Mouse (Mus musculus): ENCODE results near the gene Fam102a. TPM values are rescaled to one million over a fixed set of nuclear protein-coding genes. Genes with fewer than 3 reads are reported as not detected.

Gene Fam102a
- polyA plus RNA-seq, 1 experiment from 2014 or later = 7.3 TPM

DNA sequence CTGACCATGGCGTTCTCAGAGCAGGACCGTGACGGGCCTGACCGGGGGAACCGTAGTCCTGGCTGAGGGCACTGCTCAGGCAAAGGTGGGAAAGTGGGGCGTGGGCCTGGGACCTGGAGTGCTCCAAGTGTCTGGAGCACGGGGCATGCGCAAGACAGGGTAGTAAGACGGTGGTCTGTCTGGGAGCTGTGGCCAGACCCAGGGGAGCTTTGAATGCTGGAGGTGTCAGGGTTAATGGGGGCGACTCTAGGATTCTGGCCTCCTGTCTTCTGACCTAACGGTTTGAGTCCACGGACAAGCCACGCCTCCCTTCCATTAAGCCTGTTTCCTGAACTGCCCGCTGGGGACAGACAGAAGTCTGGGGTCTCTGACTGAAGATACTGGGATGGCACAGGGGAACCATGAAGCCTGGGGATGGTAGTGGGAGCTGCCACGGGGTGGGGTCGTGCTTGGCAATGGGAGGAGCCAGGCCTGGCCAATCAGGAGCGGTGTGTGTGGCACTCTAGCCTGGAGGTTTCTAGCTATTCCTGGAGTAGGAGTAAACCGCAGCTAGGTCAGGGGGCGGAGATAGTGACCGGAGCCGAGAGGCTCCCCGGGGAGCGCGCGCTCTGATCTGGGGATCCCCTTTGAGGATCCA lies 73.1 kb downstream of the Fam102a start:
- WGBS = 10% methylated on average over 25 of the region's 25 CpGs
- no peaks in the 10 kb centered on the region for H3K9me3 ChIP-seq
- peak; percentile 38 for ATAC-seq (replicated peaks)
- H3K36me3 ChIP-seq (replicated peaks) = no peaks in the 10 kb centered on the region
- no peak overlapping the region for H3K9ac ChIP-seq
- peaks cover 27% of the 10 kb centered on the region for H3K4me1 ChIP-seq
- no peak overlapping the region for H3K27ac ChIP-seq
- H3K27me3 ChIP-seq (replicated peaks) = no peaks in the 10 kb centered on the region
- H3K4me3 ChIP-seq = peak overlapping the region; percentile 71
- peak overlapping the region; percentile 90 for H3K4me2 ChIP-seq

DNA sequence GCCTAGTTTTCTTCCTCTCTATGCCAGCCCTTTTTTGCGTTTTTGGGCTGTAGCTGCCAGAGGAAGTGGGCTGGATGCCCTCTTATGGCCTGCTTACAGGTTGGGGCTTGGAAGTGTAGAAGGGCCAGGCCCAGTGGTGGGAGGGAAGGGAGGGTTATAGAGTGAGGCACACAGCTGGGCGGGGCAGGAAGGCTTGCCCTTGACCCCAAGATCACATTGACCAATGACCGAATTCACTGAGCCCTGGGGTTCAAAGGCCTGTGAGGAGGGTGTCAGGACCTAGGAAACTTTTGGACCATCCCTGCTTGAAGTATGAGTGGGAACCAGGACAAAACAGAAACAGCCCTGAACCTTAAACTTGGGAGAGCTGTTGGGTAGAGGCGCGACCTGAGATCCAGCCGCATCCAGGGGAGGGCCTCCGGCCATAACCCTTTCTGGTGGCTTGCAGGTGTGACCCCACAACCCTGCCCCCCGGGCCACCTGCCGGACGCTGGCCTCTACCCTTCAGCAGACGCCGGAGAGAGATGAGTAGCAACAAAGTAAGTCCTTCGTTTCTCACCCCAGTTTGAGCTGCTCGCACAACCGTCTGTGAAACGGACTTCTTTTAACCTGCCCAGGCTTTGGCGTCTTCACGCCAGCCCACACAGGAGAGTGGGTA lies 73.8 kb downstream of the Fam102a start:
- H3K4me2 ChIP-seq = peak overlapping the region; percentile 90
- no peak for ATAC-seq (replicated peaks)
- no peaks in the 10 kb centered on the region for H3K9me3 ChIP-seq
- H3K36me3 ChIP-seq (replicated peaks) = no peaks in the 10 kb centered on the region
- no peaks in the 10 kb centered on the region for H3K27me3 ChIP-seq (replicated peaks)
- H3K9ac ChIP-seq = no peak overlapping the region
- H3K4me3 ChIP-seq = peak overlapping the region; percentile 71; the same call in 1 of the 2 replicates
- H3K4me1 ChIP-seq = peaks cover 27% of the 10 kb centered on the region
- 47% methylated on average over 18 of the region's 18 CpGs for WGBS
- no peak overlapping the region for H3K27ac ChIP-seq

DNA sequence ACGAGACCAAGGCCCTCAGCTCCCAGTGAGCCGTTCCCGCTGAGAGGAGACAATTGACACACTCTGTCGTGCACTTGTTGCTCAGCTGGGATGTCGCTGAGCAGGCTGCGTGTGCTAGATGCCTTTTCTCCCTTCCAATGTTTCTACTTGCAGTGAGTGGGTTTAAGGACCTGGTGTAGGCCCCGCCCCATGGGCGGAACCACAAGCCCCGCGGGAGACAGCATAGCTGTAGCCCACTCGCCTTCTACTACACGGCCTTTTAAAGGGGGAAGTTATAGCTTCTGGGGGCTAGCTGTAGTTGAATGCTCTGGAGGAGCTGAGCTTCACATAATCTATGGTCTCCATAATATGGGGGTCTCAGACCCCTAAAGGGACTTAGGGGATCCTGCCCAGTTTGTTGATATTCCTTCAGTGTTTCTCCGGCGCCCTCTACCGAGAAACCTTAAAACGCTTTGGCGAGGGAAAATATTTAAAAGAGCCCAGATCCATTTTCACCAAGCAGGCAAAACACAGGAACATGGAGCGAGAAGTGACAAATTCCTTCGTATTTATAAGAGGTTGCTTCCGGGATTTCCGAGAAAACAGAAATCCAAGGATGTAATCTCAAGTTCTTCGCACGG lies 75.6 kb downstream of the Fam102a start:
- Histone ChIP-seq H3K4me2 (peak overlapping the region; percentile 44), H3K9ac (no peak overlapping the region), H3K4me1 (peaks cover 27% of the 10 kb centered on the region), H3K36me3 (replicated peaks) (0 out of 2 replicates have a peak, but pooled peaks cover 4% of the 10 kb centered on the region), H3K4me3 (peak overlapping the region; percentile 29), H3K27ac (no peak overlapping the region), H3K27me3 (replicated peaks) (no peaks in the 10 kb centered on the region), H3K9me3 (no peaks in the 10 kb centered on the region)
- ATAC-seq (replicated peaks) = no peak
- 17% methylated on average over 23 of the region's 23 CpGs for WGBS

DNA sequence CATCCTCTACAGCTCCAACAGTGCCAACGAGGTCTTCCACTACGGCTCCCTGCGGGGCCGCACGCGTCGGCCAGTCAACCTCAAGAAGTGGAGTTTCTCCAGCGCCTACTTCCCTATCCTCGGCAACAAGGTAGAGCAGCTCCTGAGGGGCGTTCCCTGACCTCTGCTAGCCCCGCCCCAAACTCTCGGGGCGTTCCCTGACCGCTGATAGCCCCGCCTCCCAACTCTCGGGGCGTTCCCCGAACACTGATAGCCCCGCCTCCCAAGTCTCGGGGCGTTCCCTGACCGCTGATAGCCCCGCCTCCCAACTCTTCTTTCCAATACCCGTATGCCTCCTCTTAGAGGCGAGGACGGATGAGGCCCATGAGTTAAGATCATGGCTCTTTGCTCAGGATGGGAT lies 77.1 kb downstream of the Fam102a start:
- H3K9me3 ChIP-seq = no peaks in the 10 kb centered on the region
- no peaks in the 10 kb centered on the region for H3K27me3 ChIP-seq (replicated peaks)
- H3K4me2 ChIP-seq = no peak overlapping the region
- H3K9ac ChIP-seq = no peak overlapping the region
- H3K4me3 ChIP-seq = no peak overlapping the region
- 0 out of 2 replicates have a peak, but pooled peaks cover 4% of the 10 kb centered on the region for H3K36me3 ChIP-seq (replicated peaks)
- WGBS = 69% methylated on average over 26 of the region's 26 CpGs
- ATAC-seq (replicated peaks) = no peak
- H3K4me1 ChIP-seq = peaks cover 20% of the 10 kb centered on the region
- H3K27ac ChIP-seq = no peak overlapping the region

DNA sequence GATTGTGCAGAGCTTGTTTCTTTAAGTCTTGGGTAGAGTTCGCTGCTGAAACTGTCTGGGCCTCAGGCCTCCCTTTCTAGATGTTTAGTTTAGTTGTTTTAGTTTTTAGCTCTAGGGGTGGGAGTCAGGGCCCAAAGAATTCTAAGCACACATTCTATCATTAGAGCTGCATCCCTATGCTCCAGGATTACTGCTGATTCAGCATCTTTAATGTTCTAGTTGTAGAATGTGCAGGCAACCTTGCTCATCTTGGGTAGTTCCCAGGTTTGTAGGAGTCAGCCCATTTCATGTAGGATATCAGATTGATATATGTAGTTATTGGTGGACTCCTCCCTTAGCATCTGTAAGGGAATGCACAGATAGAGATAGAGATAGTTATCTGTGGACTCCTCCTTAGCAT lies 82.0 kb downstream of the Fam102a start:
- no peak overlapping the region for H3K4me3 ChIP-seq
- no peaks in the 10 kb centered on the region for H3K27me3 ChIP-seq (replicated peaks)
- no peaks in the 10 kb centered on the region for H3K9me3 ChIP-seq
- H3K4me1 ChIP-seq = peaks cover 16% of the 10 kb centered on the region
- H3K9ac ChIP-seq = no peak overlapping the region
- 94% methylated on average over 1 of the region's 1 CpGs for WGBS
- ATAC-seq (replicated peaks) = no peak
- no peak overlapping the region for H3K27ac ChIP-seq
- 0 out of 2 replicates have a peak, but pooled peaks cover 4% of the 10 kb centered on the region for H3K36me3 ChIP-seq (replicated peaks)
- H3K4me2 ChIP-seq = no peak overlapping the region

DNA sequence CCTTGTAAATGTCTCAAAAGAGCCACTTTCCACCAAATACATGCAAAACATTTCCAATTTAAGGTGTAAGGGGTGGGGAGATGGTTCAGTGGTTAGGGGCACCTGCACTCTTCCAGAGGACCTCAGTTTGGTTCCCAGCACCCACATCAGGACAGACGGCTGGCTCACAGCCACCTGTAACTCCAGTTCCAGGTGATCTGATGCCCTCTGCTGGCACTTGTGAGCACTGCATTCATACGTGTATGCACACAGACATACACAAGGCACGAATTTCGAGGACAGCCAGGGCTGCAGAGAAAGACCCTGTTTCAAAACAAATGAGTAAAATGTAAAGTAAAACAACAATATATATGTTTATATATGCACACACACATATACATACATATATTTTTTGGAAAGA lies 82.5 kb downstream of the Fam102a start:
- no peak overlapping the region for H3K4me2 ChIP-seq
- ATAC-seq (replicated peaks) = no peak
- H3K36me3 ChIP-seq (replicated peaks) = 0 out of 2 replicates have a peak, but pooled peaks cover 4% of the 10 kb centered on the region
- H3K4me3 ChIP-seq = no peak overlapping the region
- no peak overlapping the region for H3K27ac ChIP-seq
- no peak overlapping the region for H3K9ac ChIP-seq
- no peaks in the 10 kb centered on the region for H3K27me3 ChIP-seq (replicated peaks)
- H3K9me3 ChIP-seq = no peaks in the 10 kb centered on the region
- 95% methylated on average over 4 of the region's 4 CpGs for WGBS
- peaks cover 16% of the 10 kb centered on the region for H3K4me1 ChIP-seq

DNA sequence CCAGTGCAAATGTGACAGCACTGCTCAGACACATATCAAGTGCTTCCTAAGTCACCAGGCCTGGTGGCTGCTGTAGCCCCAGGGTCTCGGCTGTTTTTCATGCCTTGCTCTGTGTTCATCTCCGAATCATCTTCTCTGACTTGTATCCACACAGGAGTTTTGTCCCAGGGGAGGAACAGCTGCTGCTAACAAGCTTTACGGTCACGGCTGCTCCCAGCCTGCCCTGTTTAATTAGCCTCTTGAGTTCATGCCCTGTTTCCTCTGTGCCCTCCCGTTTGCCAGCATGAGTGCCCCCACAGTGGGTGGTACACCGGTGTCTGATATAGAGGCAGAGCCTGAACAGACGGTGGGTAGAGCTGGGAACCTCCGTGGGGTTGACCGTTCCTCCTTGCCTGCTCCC lies 82.9 kb downstream of the Fam102a start:
- no peak for ATAC-seq (replicated peaks)
- Histone ChIP-seq H3K9ac (no peak overlapping the region), H3K4me3 (no peak overlapping the region), H3K9me3 (no peaks in the 10 kb centered on the region), H3K4me2 (no peak overlapping the region), H3K4me1 (peaks cover 16% of the 10 kb centered on the region), H3K27me3 (replicated peaks) (no peaks in the 10 kb centered on the region), H3K27ac (no peak overlapping the region), H3K36me3 (replicated peaks) (0 out of 2 replicates have a peak, but pooled peaks cover 4% of the 10 kb centered on the region)
- WGBS = 44% methylated on average over 9 of the region's 9 CpGs

Other genes with a start within 250 kb of the Fam102a start
- gene Golga2, start 247.9 kb upstream of the Fam102a start, polyA plus RNA-seq (2015; fragmentation: Nextera tagmentation; extraction: Ambion mirVana) = 34.1 and 35.6 TPM in 2 replicates
- 404 TPM in 2 replicates for gene Swi5, start 247.3 kb upstream of the Fam102a start, polyA plus RNA-seq (2015; fragmentation: Nextera tagmentation; extraction: Ambion mirVana)
- gene Ciz1, start 183.0 kb upstream of the Fam102a start, polyA plus RNA-seq (2015; fragmentation: Nextera tagmentation; extraction: Ambion mirVana) = 62.5 and 64.4 TPM in 2 replicates
- gene Dnm1, start 182.0 kb upstream of the Fam102a start, polyA plus RNA-seq (2015; fragmentation: Nextera tagmentation; extraction: Ambion mirVana) = 78.4 and 79.0 TPM in 2 replicates
- 116 and 117 TPM in 2 replicates for gene 1110008P14Rik, start 153.4 kb upstream of the Fam102a start, polyA plus RNA-seq (2015; fragmentation: Nextera tagmentation; extraction: Ambion mirVana)
- gene Lcn2, start 147.1 kb upstream of the Fam102a start, polyA plus RNA-seq (2015; fragmentation: Nextera tagmentation; extraction: Ambion mirVana) = 0.44 and 0.83 TPM in 2 replicates
- gene Ptges2, start 139.4 kb upstream of the Fam102a start, polyA plus RNA-seq (2015; fragmentation: Nextera tagmentation; extraction: Ambion mirVana) = 51.3 and 54.2 TPM in 2 replicates
- 5.7 and 5.9 TPM in 2 replicates for gene Naif1, start 84.9 kb upstream of the Fam102a start, polyA plus RNA-seq (2015; fragmentation: Nextera tagmentation; extraction: Ambion mirVana)
- gene Slc25a25, start 83.9 kb upstream of the Fam102a start, polyA plus RNA-seq (2015; fragmentation: Nextera tagmentation; extraction: Ambion mirVana) = 55.3 and 60.1 TPM in 2 replicates
- 145 and 150 TPM in 2 replicates for gene Dpm2, start 35.5 kb downstream of the Fam102a start, polyA plus RNA-seq (2015; fragmentation: Nextera tagmentation; extraction: Ambion mirVana)
- gene Pip5kl1, start 39.5 kb downstream of the Fam102a start, polyA plus RNA-seq (2015; fragmentation: Nextera tagmentation; extraction: Ambion mirVana) = 11.3 and 11.8 TPM in 2 replicates
- 0.60 and 0.86 TPM in 2 replicates for gene 9430097D07Rik, start 40.4 kb downstream of the Fam102a start, polyA plus RNA-seq (2015; fragmentation: Nextera tagmentation; extraction: Ambion mirVana)
- 33.3 and 36.5 TPM in 2 replicates for gene St6galnac4, start 51.8 kb downstream of the Fam102a start, polyA plus RNA-seq (2015; fragmentation: Nextera tagmentation; extraction: Ambion mirVana)
- 24.2 and 26.9 TPM in 2 replicates for gene St6galnac6, start 64.4 kb downstream of the Fam102a start, polyA plus RNA-seq (2015; fragmentation: Nextera tagmentation; extraction: Ambion mirVana)
- gene Ak1, start 86.4 kb downstream of the Fam102a start, polyA plus RNA-seq (2015; fragmentation: Nextera tagmentation; extraction: Ambion mirVana) = 97.6 and 101 TPM in 2 replicates
- gene Eng, start 111.3 kb downstream of the Fam102a start, polyA plus RNA-seq (2015; fragmentation: Nextera tagmentation; extraction: Ambion mirVana) = 32.4 and 32.8 TPM in 2 replicates
- gene Fpgs, start 168.8 kb downstream of the Fam102a start, polyA plus RNA-seq (2015; fragmentation: Nextera tagmentation; extraction: Ambion mirVana) = 23.2 and 25.1 TPM in 2 replicates
- gene Cdk9, start 177.7 kb downstream of the Fam102a start, polyA plus RNA-seq (2015; fragmentation: Nextera tagmentation; extraction: Ambion mirVana) = 73.5 and 76.5 TPM in 2 replicates
- 54.7 and 57.2 TPM in 2 replicates for gene Sh2d3c, start 185.7 kb downstream of the Fam102a start, polyA plus RNA-seq (2015; fragmentation: Nextera tagmentation; extraction: Ambion mirVana)
- gene 6330409D20Rik, start 205.7 kb downstream of the Fam102a start, polyA plus RNA-seq (2015; fragmentation: Nextera tagmentation; extraction: Ambion mirVana) = 3.4 and 4.1 TPM in 2 replicates
- gene Tor2a, start 221.9 kb downstream of the Fam102a start, polyA plus RNA-seq (2015; fragmentation: Nextera tagmentation; extraction: Ambion mirVana) = 54.1 and 55.9 TPM in 2 replicates
- gene Ttc16, start 240.3 kb downstream of the Fam102a start, polyA plus RNA-seq (2015; fragmentation: Nextera tagmentation; extraction: Ambion mirVana) = 0.89 and 0.92 TPM in 2 replicates
- 5.9 and 6.1 TPM in 2 replicates for gene Ptrh1, start 240.5 kb downstream of the Fam102a start, polyA plus RNA-seq (2015; fragmentation: Nextera tagmentation; extraction: Ambion mirVana)
- gene Cfap157, start 249.1 kb downstream of the Fam102a start, polyA plus RNA-seq (2015; fragmentation: Nextera tagmentation; extraction: Ambion mirVana) = 1.0 and 1.2 TPM in 2 replicates